Mouse (Mus musculus) megakaryocyte, adult 5-6 weeks (primary cell): ENCODE data around the gene Dlg1. TPM values are rescaled to one million over a fixed set of nuclear protein-coding genes. Genes with fewer than 3 reads are reported as not detected.

Experiments
- ATAC-seq: 2 replicates; pipeline ENCODE4 v1.8.0; 2016; ENCODE audit warnings: mild to moderate bottlenecking, inconsistent platforms; ENCODE audit not compliant: poor library complexity, severe bottlenecking
- total RNA-seq, 2 experiments: library from RNA; stranded (forward) in 1 of 2; stranded (reverse) in 1 of 2; fragments of 153-499, 151-499 nt in 1 of 2; fragments of 221-1000, 200-1000 nt in 1 of 2; gene quantifications; 2 replicates each; pipeline versions ENCODE4 v1.2.3 to v1.2.4; 2015 to 2017

Dlg1 gene
- 22.4 TPM in 2 replicates for total RNA-seq (2015)
- 45.2 and 48.1 TPM in 2 replicates for total RNA-seq (2017)

DNA sequence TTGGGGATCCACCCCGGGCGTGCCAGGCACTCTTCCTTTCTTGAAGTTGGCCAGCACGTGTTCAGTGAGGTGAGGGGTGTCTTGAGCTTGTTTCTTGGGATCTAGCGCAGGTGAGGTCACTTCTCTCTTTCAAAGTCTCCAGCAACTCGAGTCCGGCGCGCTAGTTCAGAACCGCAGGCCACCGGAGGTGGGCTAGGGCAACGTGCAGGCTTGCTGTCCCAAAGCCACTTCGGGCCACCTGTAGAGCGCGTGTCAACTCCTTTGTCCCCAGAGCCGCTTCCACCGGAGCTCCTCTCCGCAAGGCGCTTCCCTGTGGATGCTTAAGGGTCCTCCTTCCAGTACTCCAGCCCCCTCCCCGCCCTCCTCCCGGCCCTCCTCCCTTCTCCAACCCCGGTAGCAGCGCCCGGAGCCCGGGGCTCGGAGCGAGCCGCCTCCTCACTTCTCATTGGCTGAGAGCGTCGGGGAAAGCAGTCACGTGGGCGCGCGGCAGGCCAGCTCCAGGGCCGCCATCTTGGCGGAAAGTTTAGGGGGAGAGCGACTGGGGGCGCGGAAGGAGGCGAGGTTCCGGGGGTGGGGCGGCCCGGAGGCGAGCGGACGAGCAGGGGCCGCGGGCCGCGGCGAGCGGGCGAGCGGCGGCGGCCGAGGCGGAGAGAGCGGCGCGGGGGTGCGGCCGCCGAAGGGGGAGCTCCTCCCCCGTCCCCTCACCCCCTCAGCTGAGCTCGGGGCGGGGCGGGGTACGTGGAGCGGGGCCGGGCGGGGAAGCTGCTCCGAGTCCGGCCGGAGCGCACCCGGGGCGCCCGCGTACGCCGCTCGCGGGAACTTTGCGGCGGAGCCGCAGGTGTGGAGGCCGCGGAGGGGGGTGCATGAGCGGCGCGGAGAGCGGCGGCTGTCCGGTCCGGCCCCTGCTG lies at the start of gene Dlg1:
Gene Dlg1 (plus strand): TSS at position 65 of the 908 bp plus-strand sequence.
- peak; percentile 92 for ATAC-seq

DNA sequence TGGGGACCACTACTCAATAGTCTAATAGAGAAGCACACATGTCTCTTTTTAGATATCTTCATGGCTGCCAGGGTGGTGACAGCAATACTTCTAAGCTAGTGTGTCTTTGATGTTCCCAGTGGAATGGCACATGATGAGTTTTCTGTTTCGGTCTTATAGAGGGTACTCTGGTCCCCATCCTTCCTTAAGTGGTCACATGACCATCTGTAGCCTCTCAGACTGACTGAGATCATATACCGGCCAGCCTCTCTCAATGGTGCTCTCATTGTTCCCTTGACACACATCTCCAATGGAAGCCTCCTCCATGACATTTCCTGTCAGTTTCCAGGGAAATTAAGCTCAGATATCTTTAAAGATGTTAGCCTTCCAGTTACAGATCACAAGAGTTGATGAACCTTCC lies 46.9 kb upstream of the Dlg1 start:
- ATAC-seq, result no peak

DNA sequence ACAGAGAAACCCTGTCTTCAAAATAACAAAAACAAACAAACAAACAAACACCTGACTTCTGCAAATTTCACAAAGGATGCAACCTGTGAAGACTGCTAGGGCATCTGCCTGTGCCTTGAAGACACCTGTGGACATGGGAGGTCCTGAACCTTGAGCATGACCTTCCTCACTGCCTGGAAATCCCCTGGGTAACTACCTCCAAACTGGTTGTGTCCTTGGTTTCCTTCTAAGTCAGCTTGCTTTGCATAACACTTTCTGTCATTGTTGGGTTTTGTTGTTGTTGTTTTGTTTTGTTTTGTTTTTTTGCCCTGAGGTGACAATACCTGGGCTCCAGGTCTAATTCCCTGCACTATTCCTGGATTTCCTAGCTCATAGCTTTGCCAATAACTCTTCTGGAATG lies 46.1 kb upstream of the Dlg1 start:
- ATAC-seq, result no peak

DNA sequence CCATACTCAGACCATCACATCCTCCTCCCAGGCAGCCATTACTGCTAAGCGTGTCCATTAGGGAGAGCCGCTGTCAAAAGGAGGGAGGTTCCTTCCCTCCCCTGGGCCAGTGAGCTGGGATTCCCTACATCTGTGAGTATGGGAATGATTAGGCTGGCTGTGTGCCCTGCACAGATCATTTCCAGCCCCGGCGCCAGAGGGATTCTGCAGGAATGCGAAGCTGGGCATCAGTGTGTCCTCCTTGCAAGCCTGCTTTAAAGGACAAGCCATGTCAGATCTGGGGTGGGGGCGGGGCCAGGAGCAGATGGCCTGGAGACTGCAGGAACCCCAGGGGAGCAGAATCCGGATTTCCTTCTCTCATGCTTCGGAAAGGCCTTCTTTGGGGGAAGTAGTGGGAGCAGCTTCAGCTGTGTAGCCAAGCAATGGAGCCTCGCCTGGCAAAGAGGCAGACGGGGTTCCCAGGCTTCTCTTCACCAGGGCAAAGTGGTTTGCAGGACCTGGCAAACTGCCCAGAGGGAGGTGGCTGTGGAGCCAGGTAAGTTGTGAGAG lies 45.3 kb upstream of the Dlg1 start:
- no peak for ATAC-seq

DNA sequence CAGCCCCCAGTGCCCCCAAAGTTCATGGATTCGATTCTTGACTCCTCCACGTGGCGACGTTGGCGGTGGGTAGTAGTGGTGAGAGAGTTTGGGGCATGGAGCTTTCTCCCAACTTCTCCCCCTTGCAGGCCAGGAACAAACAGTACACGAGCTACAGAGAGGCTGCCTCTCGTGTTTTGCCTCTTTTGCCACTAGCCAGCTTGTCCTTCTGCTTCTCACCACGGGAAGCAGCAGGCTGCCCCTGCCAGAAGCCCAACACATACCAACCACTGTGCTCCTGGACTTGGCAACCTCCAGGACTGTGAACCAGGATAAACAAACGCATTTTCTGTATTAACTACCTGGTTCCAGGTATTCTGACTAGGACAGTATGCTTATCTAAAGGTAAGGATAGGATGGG lies 44.6 kb upstream of the Dlg1 start:
- ATAC-seq, result no peak

DNA sequence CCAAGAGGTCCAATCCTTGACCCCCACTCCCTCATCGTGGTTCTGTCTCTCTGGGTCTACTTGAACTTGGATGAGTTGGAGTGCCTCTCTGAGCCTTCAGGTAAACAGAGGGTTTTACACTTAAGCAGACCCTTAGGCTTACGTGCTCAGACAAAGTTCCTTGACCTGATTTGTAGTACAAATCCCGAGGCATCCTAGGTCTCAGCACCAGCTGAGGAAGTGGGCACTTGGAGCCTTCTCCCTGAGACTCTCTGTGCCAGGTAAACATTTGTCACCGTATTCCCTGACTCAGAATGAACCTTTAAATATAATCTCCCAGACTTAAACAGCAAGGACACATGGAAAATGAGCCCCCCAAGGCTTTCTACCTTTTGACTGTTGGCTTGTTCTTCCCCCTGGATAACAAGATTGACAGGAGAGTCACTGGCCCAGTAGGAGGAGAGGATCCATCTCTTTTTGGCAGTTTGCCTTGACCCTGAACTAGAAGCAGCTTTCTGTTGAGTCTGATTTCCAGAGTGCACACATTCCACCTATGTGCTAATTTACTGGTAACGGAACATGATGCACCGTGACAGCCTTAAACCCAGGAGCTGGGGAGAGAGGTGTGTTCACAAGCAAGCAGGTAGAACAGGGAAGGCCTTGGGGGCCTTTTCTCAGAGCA lies 43.4 kb upstream of the Dlg1 start:
- no peak for ATAC-seq

DNA sequence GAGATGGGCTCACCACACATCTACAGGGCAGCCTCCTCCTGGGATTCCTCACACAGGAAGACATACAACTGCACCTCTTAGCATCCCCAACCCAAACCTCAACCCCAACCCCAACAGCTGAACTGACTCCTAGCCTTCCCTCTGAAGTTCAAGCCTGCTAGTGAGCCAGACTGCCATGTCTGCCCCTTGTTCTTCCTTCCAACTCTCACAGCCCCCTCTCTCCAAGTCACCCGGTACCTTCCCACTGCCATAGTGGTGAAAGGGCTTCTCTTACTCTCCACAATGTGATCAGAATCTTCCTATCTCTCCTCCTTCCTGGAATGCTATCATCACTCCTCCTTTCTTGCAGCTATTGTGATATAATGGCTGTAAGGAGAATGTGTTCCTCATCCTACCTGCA lies 40.9 kb upstream of the Dlg1 start:
- ATAC-seq, result no peak

DNA sequence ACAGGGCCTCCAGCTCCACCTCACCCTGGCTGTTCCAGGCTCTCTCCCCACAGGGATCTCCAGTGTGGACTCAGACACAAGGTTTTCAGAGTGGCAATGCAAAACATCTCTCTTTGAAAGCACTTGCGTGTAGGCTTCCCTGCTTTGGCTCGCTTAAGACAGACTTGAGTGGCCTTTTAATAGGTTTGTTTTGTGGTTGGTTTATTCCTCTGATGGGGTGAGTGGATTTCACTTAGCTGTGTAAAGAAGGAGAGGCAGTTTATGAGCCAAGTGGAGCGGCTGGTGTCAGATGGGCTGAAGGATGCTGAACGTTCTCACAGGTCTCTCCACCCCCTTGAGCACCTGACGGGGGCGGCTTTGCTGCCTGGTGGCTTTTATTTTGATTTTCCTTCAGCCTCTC lies 40.1 kb upstream of the Dlg1 start:
- no peak for ATAC-seq

DNA sequence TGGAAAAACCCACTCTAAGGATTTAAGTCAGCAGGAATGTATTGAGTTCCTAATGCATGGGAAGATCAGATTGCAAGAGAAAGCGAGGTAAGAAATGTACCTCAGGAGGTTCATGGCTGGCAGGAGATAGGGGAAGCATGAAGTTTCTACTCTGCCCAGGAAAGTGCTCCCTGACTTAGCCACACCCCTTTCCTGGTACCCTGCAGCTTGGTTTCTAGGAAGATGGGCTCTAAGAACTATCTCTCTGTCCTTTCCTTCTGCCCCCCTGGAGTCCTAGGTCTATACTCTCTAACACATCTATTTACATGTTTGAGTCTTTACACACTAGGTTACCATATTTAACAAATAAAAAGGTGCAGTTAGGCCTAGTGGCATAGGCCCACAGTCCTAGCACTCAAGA lies 38.5 kb upstream of the Dlg1 start:
- no peak for ATAC-seq

DNA sequence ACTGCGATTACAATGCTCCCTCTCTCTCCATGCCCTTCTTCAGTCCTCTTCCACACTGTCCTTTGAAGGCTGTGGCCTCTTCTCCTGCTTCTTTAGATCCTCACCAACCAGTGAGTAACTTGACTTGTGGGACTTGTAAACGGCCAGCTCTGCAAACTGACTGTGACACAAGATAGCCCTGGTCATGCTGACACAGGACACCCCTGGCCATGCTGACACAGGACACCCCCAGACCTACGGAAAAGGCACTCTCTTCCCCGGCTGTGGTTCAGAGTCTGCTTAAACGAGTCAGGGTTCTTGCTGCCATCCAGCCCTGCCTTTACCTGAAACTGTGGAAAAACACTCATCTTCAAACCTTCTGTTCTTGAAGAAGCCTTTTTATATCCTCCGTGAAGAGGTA lies 36.9 kb upstream of the Dlg1 start:
- ATAC-seq, result no peak

DNA sequence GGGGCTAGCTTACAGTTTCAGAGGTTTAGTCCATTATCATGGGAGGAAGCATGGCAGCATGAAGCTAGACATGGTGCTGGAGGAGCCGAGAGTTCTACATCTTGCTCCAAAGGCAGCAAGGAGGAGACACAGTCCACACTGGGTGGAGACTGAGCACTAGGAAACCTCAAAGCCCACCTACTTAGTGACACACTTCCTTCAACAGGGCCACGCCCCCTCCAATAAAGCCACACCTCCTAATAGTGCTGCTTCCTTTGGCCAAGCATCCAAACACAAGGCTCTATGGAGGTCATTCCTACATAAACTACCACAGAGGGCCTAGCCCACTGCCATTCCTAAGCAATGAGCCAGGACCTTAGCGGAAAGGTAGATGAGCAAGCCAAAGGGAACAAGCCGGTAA lies 32.9 kb upstream of the Dlg1 start:
- ATAC-seq, result no peak

DNA sequence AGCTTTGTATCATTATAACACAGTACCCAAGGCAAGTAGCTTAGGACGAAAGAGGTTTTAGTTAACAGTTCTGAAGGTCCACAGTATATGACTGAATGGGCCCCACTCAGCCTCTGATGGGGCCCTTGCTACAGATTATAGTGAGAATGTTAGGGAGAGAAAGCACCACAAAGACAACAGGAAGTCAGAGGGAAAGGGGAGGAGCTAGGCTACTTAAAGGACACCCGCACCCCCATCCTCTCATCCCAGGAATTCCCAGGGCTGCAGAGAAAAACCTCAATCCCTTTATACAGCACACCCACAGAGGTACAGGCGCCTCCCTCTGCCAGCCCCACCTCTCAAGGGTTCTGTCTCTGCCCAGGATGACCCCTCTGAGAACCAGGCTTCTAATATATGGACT lies 32.2 kb upstream of the Dlg1 start:
- ATAC-seq, result no peak

DNA sequence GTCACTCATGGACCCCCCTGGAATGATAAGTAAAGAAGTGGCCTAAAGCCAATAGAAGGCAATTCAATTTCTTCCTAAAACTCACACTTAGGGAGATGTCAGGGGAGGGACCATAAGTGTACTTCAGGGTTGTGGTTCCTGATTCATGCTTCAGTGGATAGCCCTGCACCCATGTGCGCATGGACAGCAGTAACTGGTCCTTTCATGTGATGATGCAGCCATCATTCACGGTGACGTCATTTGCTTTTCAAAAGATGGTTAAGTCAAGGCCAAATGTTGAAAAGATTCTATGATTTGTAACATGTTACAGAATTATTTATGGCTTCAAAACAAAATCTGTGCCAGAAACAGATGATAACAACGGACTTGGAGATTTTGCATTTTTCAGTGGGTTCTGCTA lies 28.9 kb upstream of the Dlg1 start:
- no peak for ATAC-seq

DNA sequence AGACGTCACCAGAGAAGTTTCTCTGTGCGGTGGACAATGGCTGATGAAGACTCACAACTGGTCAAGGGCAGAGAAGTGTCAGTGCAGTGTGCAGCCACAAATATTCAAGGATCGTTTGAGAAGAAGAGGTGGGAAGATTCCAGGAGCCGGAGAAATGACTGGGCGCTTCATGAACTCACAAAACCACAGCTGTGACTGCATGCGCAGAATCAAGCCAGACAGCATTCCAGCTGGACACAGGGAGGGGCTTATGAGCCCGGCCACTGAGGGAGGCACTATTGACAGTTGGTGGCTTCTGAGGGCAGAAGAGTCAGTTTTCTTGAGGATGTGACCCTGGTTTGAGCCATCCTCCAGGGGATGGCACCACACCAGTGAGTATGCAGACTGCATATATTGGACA lies 24.9 kb upstream of the Dlg1 start:
- no peak for ATAC-seq

DNA sequence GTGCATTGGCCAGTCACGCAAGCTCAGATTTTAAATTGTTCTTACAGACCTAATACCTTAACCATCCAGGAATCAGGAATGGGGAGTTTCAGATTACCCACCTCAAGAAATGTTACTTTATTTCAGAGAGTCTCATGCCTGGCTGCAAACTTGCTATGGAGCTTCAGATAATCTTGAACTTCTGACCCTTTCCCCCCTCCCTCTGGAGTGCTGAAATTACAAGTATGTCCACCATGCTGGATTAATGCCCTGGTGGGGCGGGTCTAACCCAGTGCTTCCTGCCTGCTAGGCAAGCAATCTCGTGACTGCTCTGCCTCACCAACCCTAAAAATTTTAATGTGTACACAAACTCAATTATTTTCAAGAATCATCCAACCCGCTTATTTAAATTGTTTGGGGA lies 23.3 kb upstream of the Dlg1 start:
- ATAC-seq, result no peak

DNA sequence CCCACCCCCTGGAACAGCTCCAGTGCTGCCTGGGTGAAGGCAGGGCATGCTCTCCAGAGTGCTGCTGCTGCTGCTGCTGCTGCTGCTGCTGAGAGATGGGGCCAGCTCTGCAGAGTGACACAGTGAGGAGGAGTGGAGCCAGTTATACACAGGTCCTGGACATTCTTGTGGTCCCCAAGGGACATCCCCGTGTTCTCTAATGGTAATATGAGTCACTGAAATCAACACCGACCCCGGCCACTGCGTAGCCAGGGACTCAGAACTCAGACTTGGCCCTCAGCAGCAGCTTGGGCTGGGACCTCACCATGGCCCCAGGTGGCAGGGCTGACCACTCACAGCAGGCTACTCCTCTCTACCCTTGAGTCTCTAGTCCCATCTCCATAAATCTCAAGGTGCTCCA lies 21.5 kb upstream of the Dlg1 start:
- no peak for ATAC-seq

DNA sequence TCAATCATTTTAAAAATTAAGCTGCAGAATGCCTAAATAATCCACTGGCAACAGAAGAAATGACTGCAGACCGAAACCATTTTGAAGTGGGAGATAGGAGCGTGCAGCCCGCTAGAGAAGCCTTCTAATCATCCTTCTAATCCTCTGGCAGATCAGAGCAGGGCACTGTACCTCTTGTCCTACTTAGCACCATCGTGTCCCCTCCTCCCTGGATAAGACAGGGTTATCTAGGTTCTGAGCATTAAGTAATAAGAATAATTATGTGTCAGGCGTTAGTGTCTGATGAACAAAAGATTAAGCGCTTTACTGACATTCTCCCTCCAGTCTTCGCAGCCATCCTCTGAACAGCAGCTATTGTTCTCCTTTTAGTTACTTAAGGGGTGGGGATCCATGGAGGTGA lies 16.0 kb upstream of the Dlg1 start:
- ATAC-seq, result no peak

DNA sequence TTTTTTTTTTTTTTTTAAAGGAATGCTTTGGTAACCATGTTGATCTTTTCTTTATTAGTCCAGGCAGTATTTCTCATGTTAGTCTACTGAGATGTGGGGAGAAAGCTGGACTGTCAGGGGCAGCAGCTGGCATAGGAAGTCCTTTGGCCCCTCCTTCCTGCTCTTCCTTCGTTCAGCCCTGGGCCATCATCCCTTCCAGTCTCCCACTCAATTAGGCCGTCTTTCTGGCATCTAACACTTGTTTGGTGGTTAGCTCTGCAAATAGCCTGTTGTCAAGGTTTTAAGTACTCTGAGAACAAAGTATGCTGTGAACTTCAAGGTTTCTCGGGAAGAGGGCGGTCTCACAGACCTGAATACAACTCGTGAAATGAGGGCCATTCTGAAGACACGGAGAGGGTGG lies 12.5 kb upstream of the Dlg1 start:
- no peak for ATAC-seq

DNA sequence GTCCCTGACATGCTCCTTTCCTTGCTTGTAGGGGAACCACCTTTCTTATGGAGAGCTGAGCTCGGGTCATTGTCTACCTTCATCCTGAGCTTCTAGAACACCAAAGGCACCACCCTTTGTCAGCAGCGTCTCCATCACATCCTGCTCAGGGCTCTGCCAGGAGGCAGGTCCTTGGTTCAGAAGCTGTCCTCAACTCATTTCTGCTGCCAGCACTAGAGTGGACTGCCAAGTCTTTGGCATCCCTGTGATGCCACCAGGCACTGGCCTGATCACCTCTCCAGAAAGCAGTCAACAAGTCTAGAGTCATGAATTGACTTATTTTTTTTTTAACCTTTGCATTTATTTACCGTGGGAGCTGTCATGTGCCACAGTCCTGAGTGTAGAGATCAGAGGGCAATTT lies 11.7 kb upstream of the Dlg1 start:
- ATAC-seq, result no peak

DNA sequence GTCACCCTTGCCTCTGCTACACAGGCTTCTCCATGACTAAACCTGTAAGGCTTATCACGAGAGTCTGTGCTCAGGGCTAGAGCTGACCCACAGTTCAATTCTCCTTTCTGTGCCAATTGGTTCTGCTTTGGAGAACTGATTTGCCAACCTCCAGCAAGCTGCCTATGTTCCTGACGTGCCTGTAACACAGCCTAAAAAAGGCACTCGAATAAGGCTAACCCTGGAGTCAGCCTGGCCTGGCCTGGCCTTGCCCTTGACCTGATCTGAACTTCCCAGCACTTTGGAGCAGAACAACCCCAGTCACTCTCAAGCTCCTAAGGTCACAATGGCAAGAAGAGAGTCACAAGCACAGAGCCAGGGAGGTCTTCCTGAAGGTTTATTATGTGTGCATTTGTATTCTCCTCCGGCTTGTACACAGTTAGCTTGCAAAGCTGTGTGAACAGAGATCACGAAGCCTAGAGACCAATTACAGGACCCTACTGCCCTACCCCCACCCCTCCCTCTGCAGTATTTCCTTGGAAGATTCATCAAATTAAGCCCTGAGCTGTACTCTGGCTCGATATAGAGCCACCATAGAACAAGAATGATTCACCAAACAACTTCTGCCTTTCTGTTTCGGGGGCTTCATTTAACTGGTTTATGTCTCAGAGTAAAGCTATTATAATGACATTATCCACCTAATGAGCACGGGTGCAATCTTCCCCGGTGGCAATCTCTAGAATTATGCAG lies 11.0 kb upstream of the Dlg1 start:
- no peak for ATAC-seq

DNA sequence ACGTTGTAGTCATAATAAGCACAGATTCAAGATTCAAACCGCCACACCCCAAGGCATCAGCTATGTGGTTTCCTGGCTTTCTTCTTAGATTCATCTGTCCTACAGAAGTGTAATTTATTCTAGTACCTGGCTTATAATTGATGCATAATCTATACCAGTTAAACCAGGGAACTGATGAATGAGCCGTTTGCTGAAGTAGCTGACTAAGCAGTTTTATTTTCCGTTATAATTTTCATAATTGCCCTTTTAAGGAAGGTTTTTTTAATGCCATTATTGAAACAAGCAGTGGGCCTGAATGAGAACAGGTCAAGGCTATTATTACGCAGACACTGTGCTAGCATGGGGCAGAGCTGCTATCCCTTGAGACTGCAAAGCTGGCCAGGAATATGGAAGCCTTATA lies 9.6 kb upstream of the Dlg1 start:
- ATAC-seq, result no peak

DNA sequence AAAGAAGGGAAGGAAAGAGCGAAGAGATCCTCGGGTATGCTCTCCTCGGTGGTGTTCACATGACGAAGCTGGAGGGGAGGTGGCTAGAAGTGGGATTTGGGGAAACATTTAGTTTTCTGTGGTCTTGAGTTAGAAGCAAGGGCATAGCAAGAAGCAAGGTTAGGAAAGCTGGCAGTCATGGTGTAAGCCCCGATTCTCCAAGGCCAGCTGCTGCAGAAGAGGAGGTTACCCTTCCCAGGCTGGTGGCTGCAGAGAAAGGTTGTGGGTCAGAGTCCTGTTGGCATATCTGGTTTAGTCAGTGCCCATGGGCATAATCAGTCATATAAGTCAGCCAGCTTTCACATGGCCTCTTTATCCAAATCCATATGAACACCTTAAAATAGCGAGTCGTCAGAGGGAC lies 9.2 kb upstream of the Dlg1 start:
- no peak for ATAC-seq
